Mouse (Mus musculus) erythroblast, embryonic 14.5 days (primary cell): ENCODE measurements around the gene Rpap2. TPM values are rescaled to one million over a fixed set of nuclear protein-coding genes. Genes with fewer than 3 reads are reported as not detected.

ENCODE experiments used
- H3K27me3 ChIP-seq: 2 replicates; pipeline ENCODE4 v1.6.1; 2012; ENCODE audit warnings: inconsistent platforms; ENCODE audit not compliant: control insufficient read depth
- H3K36me3 ChIP-seq: 2 replicates; pipeline ENCODE4 v1.6.1; 2012; ENCODE audit warnings: mild to moderate bottlenecking, inconsistent platforms; ENCODE audit not compliant: control insufficient read depth
- H3K4me1 ChIP-seq: 2 replicates; pipeline ENCODE4 v1.6.1; 2012; ENCODE audit warnings: inconsistent platforms; ENCODE audit not compliant: control insufficient read depth
- H3K4me3 ChIP-seq: replicated peaks from 2 replicates; pipeline ENCODE3; 2012; ENCODE audit warnings: moderate library complexity, mild to moderate bottlenecking, inconsistent platforms
- H3K9me3 ChIP-seq: 2 replicates; pipeline ENCODE4 v1.6.1; 2012; ENCODE audit warnings: low read length, inconsistent platforms, mixed read lengths; ENCODE audit not compliant: control insufficient read depth
- GATA1 ChIP-seq: IDR thresholded peaks from 2 replicates; pipeline ENCODE4 v1.6.1; 2012; ENCODE audit warnings: low read length, inconsistent platforms, mixed read lengths
- TAL1 ChIP-seq: IDR thresholded peaks from 3 replicates; pipeline ENCODE4 v1.6.1; 2012; ENCODE audit warnings: low read length, inconsistent platforms, mixed read lengths
- polyA plus RNA-seq: library from polyadenylated mRNA; stranded (reverse); fragments of >175 nt; gene quantifications from 2 replicates; pipeline ENCODE4 v1.2.3, GENCODE M21; 2012

Gene Rpap2
- polyA plus RNA-seq, 1 experiment, result 0.03 TPM

DNA sequence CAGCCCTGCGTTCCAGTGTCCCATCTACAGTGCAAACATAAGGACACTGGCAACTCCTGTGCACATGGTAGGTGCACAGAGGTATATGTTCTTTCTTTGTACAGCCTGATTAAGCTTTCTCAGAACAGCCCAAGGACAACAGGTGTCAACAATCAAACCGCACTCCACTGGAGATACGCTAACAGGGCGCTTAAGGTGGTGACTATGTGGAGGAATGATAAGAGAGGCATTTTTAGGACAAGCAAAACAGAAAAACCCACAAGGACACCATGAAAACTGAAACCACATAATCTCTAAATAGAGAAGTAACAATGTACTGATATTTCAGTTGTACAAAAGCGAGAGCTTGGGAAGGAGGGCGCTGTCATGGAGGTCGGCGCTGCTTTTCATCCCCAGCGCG lies 103.7 kb downstream of the Rpap2 start:
- no peak overlapping the region for H3K4me3 ChIP-seq

DNA sequence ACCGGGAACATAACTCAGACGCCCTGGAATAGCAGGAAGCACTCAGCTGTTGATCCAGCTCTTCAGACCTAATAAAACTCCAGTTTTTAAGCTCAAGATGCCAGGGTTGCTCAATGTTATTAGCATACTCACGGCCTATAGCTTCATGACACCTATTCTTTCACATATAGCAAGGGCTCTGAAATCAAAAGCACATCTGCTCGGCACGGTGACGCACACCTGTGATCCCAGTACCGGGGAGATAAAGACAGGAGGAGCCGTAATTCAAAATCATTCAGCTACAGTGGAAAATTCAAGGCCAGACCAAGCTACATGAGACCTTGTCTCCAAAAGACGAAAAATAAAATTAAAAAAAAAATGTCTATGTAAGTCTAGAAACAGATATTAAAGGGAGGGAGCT lies 104.5 kb downstream of the Rpap2 start:
- Histone ChIP-seq H3K4me1 (no peaks in the 10 kb centered on the region), H3K9me3 (no peaks in the 10 kb centered on the region; the same call in 1 of the 2 replicates), H3K4me3 (no peak overlapping the region), H3K27me3 (peaks cover 13% of the 10 kb centered on the region), H3K36me3 (no peaks in the 10 kb centered on the region)
- TF ChIP-seq GATA1 (no peak), TAL1 (no peak)

More for the DNA sequence above, 103.7 kb downstream of the Rpap2 start:
- H3K9me3 ChIP-seq, result no peaks in the 10 kb centered on the region; the same call in 1 of the 2 replicates
- H3K27me3 ChIP-seq, result peaks cover 15% of the 10 kb centered on the region
- TF ChIP-seq TAL1, result no peak
- TF ChIP-seq GATA1, result no peak
- H3K36me3 ChIP-seq, result no peaks in the 10 kb centered on the region
- no peaks in the 10 kb centered on the region for H3K4me1 ChIP-seq

DNA sequence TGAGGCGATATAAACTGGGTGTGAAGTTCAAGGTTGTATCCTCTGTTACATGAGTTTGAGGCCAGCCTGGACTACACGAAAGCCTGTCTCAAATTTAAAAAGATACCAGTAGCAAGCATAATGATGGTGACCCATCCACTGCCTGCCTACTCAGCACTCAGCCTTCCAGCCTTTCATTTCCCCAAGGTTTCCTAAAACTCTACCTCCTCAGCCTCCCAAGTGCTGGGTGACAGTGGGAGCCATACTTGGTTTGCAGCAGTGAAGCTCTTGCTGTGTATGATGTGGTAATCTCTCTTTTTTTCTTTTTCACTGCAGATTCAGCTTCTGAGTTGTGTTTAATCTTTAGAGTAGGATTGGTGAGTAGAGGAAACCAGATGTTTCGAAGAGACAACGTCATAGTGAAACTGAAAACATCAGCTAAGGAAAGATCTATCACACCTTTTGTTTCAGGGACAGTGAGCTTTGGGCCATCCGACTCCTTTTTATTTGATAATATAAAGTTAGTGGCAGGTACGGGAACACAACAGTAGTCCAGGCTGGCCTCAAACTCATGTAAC lies 106.1 kb downstream of the Rpap2 start:
- Histone ChIP-seq H3K4me1 (no peaks in the 10 kb centered on the region), H3K9me3 (no peaks in the 10 kb centered on the region), H3K27me3 (peaks cover 16% of the 10 kb centered on the region), H3K4me3 (no peak overlapping the region), H3K36me3 (no peaks in the 10 kb centered on the region)
- TF ChIP-seq GATA1 (no peak), TAL1 (no peak)

DNA sequence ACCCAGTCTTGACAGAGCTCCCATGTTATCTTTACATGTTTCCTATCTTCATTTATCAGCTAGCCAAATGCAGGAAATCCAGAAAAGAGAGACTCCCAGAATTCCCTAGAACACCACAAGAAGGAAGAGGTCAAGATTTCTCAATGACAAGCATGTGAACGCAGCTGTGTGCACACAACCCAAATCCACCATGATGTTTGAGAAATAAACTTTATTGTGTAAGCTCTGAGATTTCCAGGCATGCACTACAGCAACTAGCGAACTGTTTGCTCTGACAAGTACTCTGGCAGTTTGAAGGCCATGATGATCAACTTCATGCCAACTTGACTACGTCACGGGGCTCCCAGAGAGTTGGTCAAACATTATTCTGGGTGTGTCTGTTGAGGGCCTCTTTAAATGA lies 108.6 kb downstream of the Rpap2 start:
- H3K36me3 ChIP-seq, result no peaks in the 10 kb centered on the region
- TF ChIP-seq TAL1, result no peak
- no peak for TF ChIP-seq GATA1
- H3K27me3 ChIP-seq, result peaks cover 17% of the 10 kb centered on the region
- no peak overlapping the region for H3K4me3 ChIP-seq
- H3K4me1 ChIP-seq, result no peaks in the 10 kb centered on the region
- no peaks in the 10 kb centered on the region for H3K9me3 ChIP-seq

DNA sequence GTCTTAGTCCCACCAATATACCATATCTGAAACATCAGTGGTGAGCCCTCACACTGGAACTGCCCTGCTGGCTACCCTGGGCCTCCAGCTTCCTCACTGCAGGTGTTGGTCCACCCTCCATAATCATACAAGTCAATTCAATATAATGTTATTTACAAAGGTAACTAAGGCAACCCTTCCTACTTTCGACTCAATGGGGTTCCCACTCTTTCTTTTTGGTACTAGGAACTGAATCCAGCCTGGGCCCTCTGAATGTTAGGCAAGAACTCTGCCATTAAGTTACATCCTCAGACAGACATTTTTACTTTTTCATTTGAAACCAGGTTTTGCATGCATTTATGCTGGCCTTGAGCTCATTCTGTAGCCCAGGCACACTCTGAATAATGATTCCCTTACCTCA lies 109.1 kb downstream of the Rpap2 start:
- TF ChIP-seq GATA1, result no peak
- Histone ChIP-seq H3K9me3 (no peaks in the 10 kb centered on the region), H3K4me1 (no peaks in the 10 kb centered on the region), H3K27me3 (peaks cover 17% of the 10 kb centered on the region), H3K4me3 (no peak overlapping the region), H3K36me3 (no peaks in the 10 kb centered on the region)

DNA sequence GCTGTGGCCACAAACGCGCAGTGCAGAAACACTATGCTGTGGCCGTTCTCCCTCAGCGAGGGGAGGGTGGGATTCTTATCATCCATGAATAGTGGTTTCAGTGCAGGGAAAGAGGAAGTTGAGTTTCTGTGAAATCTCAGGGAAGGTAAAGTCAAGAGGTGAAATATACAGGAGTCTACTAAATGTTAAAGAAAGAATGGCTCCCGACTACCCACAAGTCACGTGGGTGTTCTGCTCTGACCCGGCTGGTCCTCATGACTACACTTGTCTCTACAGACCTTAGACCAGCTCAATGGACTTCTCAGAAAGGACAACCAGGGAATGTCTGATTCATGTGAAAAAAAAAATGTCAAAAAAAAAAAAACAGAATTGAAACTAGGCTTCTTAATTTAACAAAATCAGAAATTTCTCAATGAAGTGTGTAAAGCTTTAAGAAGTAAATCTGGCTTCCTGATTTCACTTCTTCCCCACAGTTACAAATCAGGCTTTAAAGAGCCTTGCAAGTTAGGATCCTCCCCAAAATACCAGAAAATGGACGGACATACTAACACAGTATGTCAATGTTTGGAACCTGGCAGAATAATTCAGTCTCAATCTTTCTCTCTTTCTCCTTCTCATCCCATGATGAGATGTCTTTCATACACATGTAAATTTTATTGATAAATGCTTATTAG lies 111.1 kb downstream of the Rpap2 start:
- TF ChIP-seq GATA1, result no peak
- TF ChIP-seq TAL1, result no peak
- Histone ChIP-seq H3K4me3 (no peak overlapping the region), H3K36me3 (no peaks in the 10 kb centered on the region), H3K27me3 (peaks cover 27% of the 10 kb centered on the region), H3K9me3 (no peaks in the 10 kb centered on the region), H3K4me1 (no peaks in the 10 kb centered on the region)

Other genes starting within 250 kb of the Rpap2 start
- gene Ephx4, start 194.6 kb upstream of the Rpap2 start, polyA plus RNA-seq, result not detected in 2 replicates
- not detected in 2 replicates for gene Lpcat2b, start 165.8 kb upstream of the Rpap2 start, polyA plus RNA-seq
- gene Btbd8, start 159.4 kb upstream of the Rpap2 start, polyA plus RNA-seq, result 0.04 and 0.11 TPM in 2 replicates
- 0.02 TPM in 1 of 2 replicates, not detected in the other for gene Gm42669, start 89.8 kb upstream of the Rpap2 start, polyA plus RNA-seq
- gene 1700028K03Rik, start 62.7 kb upstream of the Rpap2 start, polyA plus RNA-seq, result not detected in 2 replicates
- gene Glmn, start 515 bp downstream of the Rpap2 start, polyA plus RNA-seq, result 0.13 and 0.14 TPM in 2 replicates
- gene Gfi1, start 128.7 kb downstream of the Rpap2 start, polyA plus RNA-seq, result 0.07 TPM in 1 of 2 replicates, not detected in the other
- gene Ube2d2b, start 232.7 kb downstream of the Rpap2 start, polyA plus RNA-seq, result not detected in 2 replicates